Mouse (Mus musculus) myocyte (in vitro differentiated cells): Measurements from ENCODE around the gene Camta1. TPM values are rescaled to one million over a fixed set of nuclear protein-coding genes. Genes with fewer than 3 reads are reported as not detected.

Source experiments
- H3K27me3 ChIP-seq: one replicate; pipeline ENCODE4 v1.6.1; 2011; ENCODE audit not compliant: control insufficient read depth, insufficient read depth, insufficient read length
- H3K36me3 ChIP-seq: one replicate; pipeline ENCODE4 v1.6.1; 2011; ENCODE audit not compliant: control insufficient read depth, insufficient read depth
- H3K4me2 ChIP-seq: one replicate; pipeline ENCODE4 v1.6.1; 2011; ENCODE audit warnings: low read depth, control low read depth
- H3K4me3 ChIP-seq: one replicate; pipeline ENCODE4 v1.5.1; 2011; ENCODE audit warnings: mild to moderate bottlenecking, control low read depth, moderate library complexity
- H3K79me2 ChIP-seq: one replicate; pipeline ENCODE4 v1.6.1; 2011; ENCODE audit not compliant: control insufficient read depth, insufficient read depth
- H3ac ChIP-seq: one replicate; pipeline ENCODE4 v1.6.1; 2011; ENCODE audit not compliant: control insufficient read depth, insufficient read length
- CEBPB ChIP-seq: IDR thresholded peaks from 2 replicates; pipeline ENCODE4 v1.6.1; 2011; ENCODE audit warnings: mild to moderate bottlenecking, moderate library complexity; ENCODE audit not compliant: poor library complexity, insufficient read depth, severe bottlenecking
- E2F4 ChIP-seq: IDR thresholded peaks from one replicate; pipeline ENCODE4 v1.6.1; 2011; ENCODE audit warnings: mild to moderate bottlenecking, control low read depth, moderate library complexity; ENCODE audit not compliant: insufficient read depth
- MAX ChIP-seq: IDR thresholded peaks from one replicate; pipeline ENCODE4 v1.6.1; 2011; ENCODE audit warnings: low read depth, mild to moderate bottlenecking, control low read depth
- MYOD1 ChIP-seq, 3 experiments: IDR thresholded peaks; one replicate each; pipeline ENCODE4 v1.6.1; 2011; ENCODE audit warnings: control low read depth in 2 of 3, low read depth in 2 of 3, mild to moderate bottlenecking in 2 of 3, moderate library complexity in 1 of 3; ENCODE audit not compliant: insufficient read length in 2 of 3, control insufficient read depth in 1 of 3
- MYOG ChIP-seq, 3 experiments: IDR thresholded peaks; one replicate each; pipeline ENCODE4 v1.6.1; 2011; ENCODE audit warnings: control low read depth in 2 of 3, low read depth in 2 of 3, mild to moderate bottlenecking in 2 of 3; ENCODE audit not compliant: insufficient read length in 2 of 3, control insufficient read depth in 1 of 3, insufficient read depth in 1 of 3
- POLR2A ChIP-seq: IDR thresholded peaks from one replicate; pipeline ENCODE4 v1.6.1; 2011; ENCODE audit warnings: low read depth, mild to moderate bottlenecking, control low read depth, moderate library complexity; ENCODE audit not compliant: insufficient read length
- POLR2AphosphoS2 ChIP-seq: IDR thresholded peaks from one replicate; pipeline ENCODE4 v1.6.1; 2011; ENCODE audit warnings: low read depth, control low read depth; ENCODE audit not compliant: insufficient read length
- REST ChIP-seq: IDR thresholded peaks from one replicate; pipeline ENCODE4 v1.6.1; 2011; ENCODE audit warnings: mild to moderate bottlenecking, control low read depth, moderate library complexity; ENCODE audit not compliant: insufficient read depth, insufficient read length
- SRF ChIP-seq: IDR thresholded peaks from one replicate; pipeline ENCODE4 v1.6.1; 2011; ENCODE audit warnings: low read depth; ENCODE audit not compliant: control insufficient read depth, insufficient read length
- TCF12 ChIP-seq: IDR thresholded peaks from one replicate; pipeline ENCODE4 v1.6.1; 2011; ENCODE audit warnings: mild to moderate bottlenecking, control low read depth; ENCODE audit not compliant: poor library complexity, insufficient read depth, severe bottlenecking
- TCF3 ChIP-seq: IDR thresholded peaks from one replicate; pipeline ENCODE4 v1.6.1; 2011; ENCODE audit warnings: low read depth, control low read depth; ENCODE audit not compliant: insufficient read length
- USF1 ChIP-seq: IDR thresholded peaks from one replicate; pipeline ENCODE4 v1.6.1; 2011; ENCODE audit warnings: low read depth, mild to moderate bottlenecking, control low read depth, moderate library complexity
- polyA plus RNA-seq: library from polyadenylated mRNA; unstranded; fragments of >200 nt; fragmentation: generic; extraction: Trizol; gene quantifications from one replicate; pipeline ENCODE4 v1.2.1, GENCODE M21; 2012; ENCODE audit warnings: missing spikeins

Gene Camta1
- polyA plus RNA-seq, 1 experiment = 40.6 TPM

GRCm38 (mm10) chr4:151046524-151046923, 815.2 kb downstream of the Camta1 start:
- H3K4me3 ChIP-seq = no peak overlapping the region
- no peak for TF ChIP-seq USF1
- no peak for TF ChIP-seq MYOD1 (IDR thresholded peaks at IDR 0.05; ENCODE audit: control insufficient read depth in 1 of 3, insufficient read length in 2 of 3, low read depth in 2 of 3)
- TF ChIP-seq POLR2AphosphoS2 = no peak
- no peak for TF ChIP-seq MYOG (IDR thresholded peaks at IDR 0.05; ENCODE audit: control insufficient read depth in 1 of 3, insufficient read depth in 1 of 3, insufficient read length in 2 of 3, low read depth in 2 of 3)
- TF ChIP-seq POLR2A = no peak
- TF ChIP-seq SRF = no peak
- TF ChIP-seq TCF3 = no peak
- TF ChIP-seq CEBPB = no peak
- TF ChIP-seq TCF12 = no peak
- TF ChIP-seq E2F4 = no peak
- no peak for TF ChIP-seq REST
- TF ChIP-seq MAX = no peak
- H3ac ChIP-seq = no peak overlapping the region
- peaks cover 3% of the 10 kb centered on the region for H3K79me2 ChIP-seq
- peaks cover 13% of the 10 kb centered on the region for H3K36me3 ChIP-seq
- no peak overlapping the region for H3K4me2 ChIP-seq
- H3K27me3 ChIP-seq = no peaks in the 10 kb centered on the region

- H3K4me2 ChIP-seq = peak overlapping the region; percentile 59
- no peaks in the 10 kb centered on the region for H3K79me2 ChIP-seq
- TF ChIP-seq MYOD1 (IDR thresholded peaks at IDR 0.05; ENCODE audit: control insufficient read depth in 1 of 3, insufficient read length in 2 of 3, low read depth in 2 of 3) (no peak), USF1 (no peak), CEBPB (no peak)
- peak overlapping the region; percentile 53 for H3K4me3 ChIP-seq
- no peaks in the 10 kb centered on the region for H3K27me3 ChIP-seq
- H3K36me3 ChIP-seq = peaks cover 7% of the 10 kb centered on the region
- H3ac ChIP-seq = peak overlapping the region; percentile 38
These were observed 816.6 kb downstream of the Camta1 start for GRCm38 (mm10) chr4:151044944-151045570.

- H3K4me3 ChIP-seq = peak within 1 kb of the TSS; percentile 53
- H3K36me3 ChIP-seq = peaks cover 7% of the 10 kb centered on the region
- no peaks in the 10 kb centered on the region for H3K27me3 ChIP-seq
- H3ac ChIP-seq = peak within 1 kb of the TSS; percentile 38
- no peaks in the 10 kb centered on the region for H3K79me2 ChIP-seq
- no peak for TF ChIP-seq E2F4
- peak; percentile 93 for TF ChIP-seq POLR2A
- no peak for TF ChIP-seq TCF3
- peak; percentile 77 for TF ChIP-seq POLR2AphosphoS2
- no peak for TF ChIP-seq CEBPB
- peak within 1 kb of the TSS; percentile 93 for H3K4me2 ChIP-seq
These were observed 817.4 kb downstream of the Camta1 start, which contains the start of gene Per3 for GRCm38 (mm10) chr4:151044037-151044943. Gene Per3, minus strand, starts transcription at chr4:151044665.

GRCm38 (mm10) chr4:151043281-151043680, 818.4 kb downstream of the Camta1 start:
- TF ChIP-seq REST = no peak
- H3K4me3 ChIP-seq = peak overlapping the region; percentile 53
- peak overlapping the region; percentile 93 for H3K4me2 ChIP-seq
- H3K27me3 ChIP-seq = no peaks in the 10 kb centered on the region
- H3K36me3 ChIP-seq = peaks cover 7% of the 10 kb centered on the region
- H3K79me2 ChIP-seq = no peaks in the 10 kb centered on the region
- H3ac ChIP-seq = no peak overlapping the region

- Histone ChIP-seq H3K79me2 (no peaks in the 10 kb centered on the region), H3K4me2 (no peak overlapping the region), H3ac (no peak overlapping the region), H3K27me3 (no peaks in the 10 kb centered on the region), H3K4me3 (no peak overlapping the region), H3K36me3 (peaks cover 4% of the 10 kb centered on the region)
- TF ChIP-seq SRF = no peak
- no peak for TF ChIP-seq MAX
- no peak for TF ChIP-seq E2F4
- no peak for TF ChIP-seq MYOD1 (IDR thresholded peaks at IDR 0.05; ENCODE audit: control insufficient read depth in 1 of 3, insufficient read length in 2 of 3, low read depth in 2 of 3)
- TF ChIP-seq POLR2AphosphoS2 = no peak
- no peak for TF ChIP-seq CEBPB
- TF ChIP-seq MYOG (IDR thresholded peaks at IDR 0.05; ENCODE audit: control insufficient read depth in 1 of 3, insufficient read depth in 1 of 3, insufficient read length in 2 of 3, low read depth in 2 of 3) = no peak
- TF ChIP-seq USF1 = no peak
- TF ChIP-seq REST = no peak
- TF ChIP-seq TCF12 = no peak
- TF ChIP-seq POLR2A = no peak
- no peak for TF ChIP-seq TCF3
These were observed 820.2 kb downstream of the Camta1 start for GRCm38 (mm10) chr4:151041506-151041905.
